Mouse (Mus musculus): ENCODE measurements at regions not wholly inside any gene's neighbourhood (a gene's known extent, or its start where the extent isn't known, plus 50 kb on each side); places are given as distances from the start of the nearest gene placed in this dataset.

- H3K36me3 ChIP-seq (replicated peaks; ENCODE audit: control insufficient read depth, insufficient read depth, low read depth) = no peaks in the 10 kb centered on the region
- no peak for ATAC-seq (ENCODE audit: insufficient read depth)
- H3K4me1 ChIP-seq (replicated peaks; ENCODE audit: control insufficient read depth in 2 of 2, insufficient read depth in 2 of 2, low read length in 1 of 2) = no peaks in the 10 kb centered on the region
- H3K9me3 ChIP-seq (ENCODE audit: control insufficient read depth, low read length) = no peaks in the 10 kb centered on the region
- no peak overlapping the region for H3K4me2 ChIP-seq (ENCODE audit: low read depth)
- no peak for DNase-seq (ENCODE audit: low read depth in 3 of 3, low spot score in 3 of 3)
- no peak overlapping the region for H3K27ac ChIP-seq
- no peaks in the 10 kb centered on the region for H3K27me3 ChIP-seq (ENCODE audit: control insufficient read depth, insufficient read depth, low read length)
- WGBS (ENCODE audit: insufficient replicate concordance) = 63% methylated on average over 9 of the region's 9 CpGs
- H3K4me3 ChIP-seq (ENCODE audit: insufficient read depth in 1 of 2, low read depth in 2 of 2, low read length in 2 of 2) = no peak overlapping the region
- no peak overlapping the region for H3K9ac ChIP-seq (replicated peaks)
- TF ChIP-seq CTCF (IDR thresholded peaks at IDR 0.05; ENCODE audit: low read depth) (no peak), EP300 (IDR thresholded peaks at IDR 0.05; ENCODE audit: low read depth) (no peak)
These were observed 211.8 kb upstream of the Fam3c start for GRCm38 (mm10) chr6:22567891-22568290.

- WGBS (ENCODE audit: insufficient replicate concordance) = 61% methylated on average over 13 of the region's 13 CpGs
- Histone ChIP-seq H3K27ac (no peak overlapping the region), H3K4me2 (ENCODE audit: low read depth) (no peak overlapping the region), H3K4me3 (ENCODE audit: insufficient read depth in 1 of 2, low read depth in 2 of 2, low read length in 2 of 2) (no peak overlapping the region), H3K36me3 (replicated peaks; ENCODE audit: control insufficient read depth, insufficient read depth, low read depth) (no peaks in the 10 kb centered on the region), H3K4me1 (replicated peaks; ENCODE audit: control insufficient read depth in 2 of 2, insufficient read depth in 2 of 2, low read length in 1 of 2) (no peaks in the 10 kb centered on the region), H3K27me3 (ENCODE audit: control insufficient read depth, insufficient read depth, low read length) (no peaks in the 10 kb centered on the region), H3K9me3 (ENCODE audit: control insufficient read depth, low read length) (no peaks in the 10 kb centered on the region), H3K9ac (replicated peaks) (no peak overlapping the region)
- no peak for ATAC-seq (ENCODE audit: insufficient read depth)
- TF ChIP-seq CTCF (IDR thresholded peaks at IDR 0.05; ENCODE audit: low read depth) (no peak), EP300 (IDR thresholded peaks at IDR 0.05; ENCODE audit: low read depth) (no peak)
- no peak for DNase-seq (ENCODE audit: low read depth in 3 of 3, low spot score in 3 of 3)
These were observed 192.5 kb upstream of the Fam3c start for GRCm38 (mm10) chr6:22548296-22549245.

- no peak for ATAC-seq (ENCODE audit: insufficient read depth)
- no peaks in the 10 kb centered on the region for H3K36me3 ChIP-seq (replicated peaks; ENCODE audit: control insufficient read depth, insufficient read depth, low read depth)
- no peaks in the 10 kb centered on the region for H3K27me3 ChIP-seq (ENCODE audit: control insufficient read depth, insufficient read depth, low read length)
- TF ChIP-seq EP300 (IDR thresholded peaks at IDR 0.05; ENCODE audit: low read depth) (no peak), CTCF (IDR thresholded peaks at IDR 0.05; ENCODE audit: low read depth) (no peak)
- WGBS (ENCODE audit: insufficient replicate concordance) = 38% methylated on average over 2 of the region's 2 CpGs
- H3K4me2 ChIP-seq (ENCODE audit: low read depth) = no peak overlapping the region
- H3K4me1 ChIP-seq (replicated peaks; ENCODE audit: control insufficient read depth in 2 of 2, insufficient read depth in 2 of 2, low read length in 1 of 2) = no peaks in the 10 kb centered on the region
- H3K4me3 ChIP-seq (ENCODE audit: insufficient read depth in 1 of 2, low read depth in 2 of 2, low read length in 2 of 2) = no peak overlapping the region
- no peak overlapping the region for H3K9ac ChIP-seq (replicated peaks)
- H3K27ac ChIP-seq = no peak overlapping the region
- H3K9me3 ChIP-seq (ENCODE audit: control insufficient read depth, low read length) = no peaks in the 10 kb centered on the region
- DNase-seq (ENCODE audit: low read depth in 3 of 3, low spot score in 3 of 3) = no peak
These were observed 185.6 kb upstream of the Fam3c start for GRCm38 (mm10) chr6:22541603-22542002.

- Histone ChIP-seq H3K4me1 (replicated peaks; ENCODE audit: control insufficient read depth in 2 of 2, insufficient read depth in 2 of 2, low read length in 1 of 2) (no peaks in the 10 kb centered on the region), H3K27me3 (ENCODE audit: control insufficient read depth, insufficient read depth, low read length) (no peaks in the 10 kb centered on the region), H3K4me2 (ENCODE audit: low read depth) (no peak overlapping the region), H3K9me3 (ENCODE audit: control insufficient read depth, low read length) (no peaks in the 10 kb centered on the region), H3K27ac (no peak overlapping the region), H3K4me3 (ENCODE audit: insufficient read depth in 1 of 2, low read depth in 2 of 2, low read length in 2 of 2) (no peak overlapping the region), H3K36me3 (replicated peaks; ENCODE audit: control insufficient read depth, insufficient read depth, low read depth) (no peaks in the 10 kb centered on the region), H3K9ac (replicated peaks) (no peak overlapping the region)
- WGBS (ENCODE audit: insufficient replicate concordance) = 74% methylated on average over 4 of the region's 4 CpGs
- ATAC-seq (ENCODE audit: insufficient read depth) = no peak
- no peak for TF ChIP-seq CTCF (IDR thresholded peaks at IDR 0.05; ENCODE audit: low read depth)
- DNase-seq (ENCODE audit: low read depth in 3 of 3, low spot score in 3 of 3) = no peak
These were observed 182.2 kb upstream of the Fam3c start for GRCm38 (mm10) chr6:22538254-22538653.

GRCm38 (mm10) chr6:22524384-22524783 lies 168.3 kb upstream of the Fam3c start:
- ATAC-seq (ENCODE audit: insufficient read depth) (no peak), DNase-seq (ENCODE audit: low read depth in 3 of 3, low spot score in 3 of 3) (no peak)
- Histone ChIP-seq H3K9me3 (ENCODE audit: control insufficient read depth, low read length) (no peaks in the 10 kb centered on the region), H3K4me1 (replicated peaks; ENCODE audit: control insufficient read depth in 2 of 2, insufficient read depth in 2 of 2, low read length in 1 of 2) (no peaks in the 10 kb centered on the region), H3K4me3 (ENCODE audit: insufficient read depth in 1 of 2, low read depth in 2 of 2, low read length in 2 of 2) (no peak overlapping the region), H3K4me2 (ENCODE audit: low read depth) (no peak overlapping the region), H3K27ac (no peak overlapping the region), H3K36me3 (replicated peaks; ENCODE audit: control insufficient read depth, insufficient read depth, low read depth) (no peaks in the 10 kb centered on the region), H3K27me3 (ENCODE audit: control insufficient read depth, insufficient read depth, low read length) (no peaks in the 10 kb centered on the region), H3K9ac (replicated peaks) (no peak overlapping the region)
- TF ChIP-seq CTCF (IDR thresholded peaks at IDR 0.05; ENCODE audit: low read depth) = no peak
- no peak for TF ChIP-seq EP300 (IDR thresholded peaks at IDR 0.05; ENCODE audit: low read depth)
- WGBS (ENCODE audit: insufficient replicate concordance) = 43% methylated on average over 3 of the region's 3 CpGs
